Mouse (Mus musculus): Measurements from ENCODE around the gene Wasf2. TPM values are rescaled to one million over a fixed set of nuclear protein-coding genes. Genes with fewer than 3 reads are reported as not detected.
A peak's percentile ranks its signal among the peaks of the same experiment; 100 is the strongest.

The Wasf2 gene
- polyA plus RNA-seq, 1 experiment from 2014 or later = 190 TPM

DNA sequence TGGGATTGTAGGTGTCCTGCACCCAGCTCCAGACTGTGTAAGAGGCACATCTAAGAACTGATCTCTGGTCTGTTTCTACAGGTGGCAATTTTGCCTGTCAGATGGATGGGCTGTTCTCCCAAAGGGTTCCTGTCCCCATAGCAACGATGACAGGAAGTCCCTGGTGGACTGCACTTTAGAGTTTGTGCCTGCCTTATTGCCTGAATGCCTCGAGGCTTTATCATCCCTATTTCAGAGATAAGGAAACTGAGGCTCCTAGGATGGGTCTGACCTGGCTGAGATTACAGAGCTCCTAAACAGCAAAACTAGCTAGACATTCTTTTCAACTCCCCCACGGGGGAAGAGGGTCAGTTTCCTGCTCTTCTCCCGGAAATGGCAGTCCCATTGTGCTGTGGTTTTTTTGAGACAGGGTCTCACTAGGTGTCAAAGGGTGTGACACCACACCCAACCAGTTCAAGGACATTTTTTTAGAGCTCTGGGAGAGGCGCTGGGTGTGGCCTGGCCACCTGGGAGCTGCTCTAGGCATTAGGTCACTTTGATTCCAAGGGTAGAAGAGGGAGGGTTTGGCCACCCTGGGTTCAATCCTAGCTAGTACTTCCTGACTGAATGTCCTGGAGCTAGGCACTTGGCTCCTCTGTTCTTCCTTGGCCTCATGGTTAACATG, 8.2 kb upstream of the Wasf2 start:
- DNase-seq (ENCODE audit: low spot score) = no peak

DNA sequence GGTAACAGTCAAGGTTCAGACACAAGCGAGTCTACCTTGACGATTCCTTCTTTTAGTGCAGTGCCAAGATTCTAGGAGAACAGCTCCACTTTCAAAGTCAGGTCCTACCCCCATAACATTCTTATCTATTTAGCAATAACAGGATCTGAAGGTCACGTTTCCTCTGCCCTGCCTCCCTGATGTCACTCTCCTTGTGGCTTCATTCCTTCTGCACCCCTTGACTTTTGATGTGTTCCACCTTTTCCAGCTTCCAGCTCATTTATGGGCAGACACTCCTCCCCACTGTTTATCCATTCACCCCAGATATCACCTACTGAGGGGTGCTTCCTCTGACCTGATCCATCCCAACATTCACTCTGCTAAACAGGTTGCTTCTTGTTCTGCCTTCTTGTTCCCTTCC, 3.2 kb upstream of the Wasf2 start:
- DNase-seq (ENCODE audit: low spot score) = no peak

GRCm38 (mm10) chr4:133127894-133128293, 2.4 kb upstream of the Wasf2 start:
- no peak for DNase-seq (ENCODE audit: low spot score)

DNA sequence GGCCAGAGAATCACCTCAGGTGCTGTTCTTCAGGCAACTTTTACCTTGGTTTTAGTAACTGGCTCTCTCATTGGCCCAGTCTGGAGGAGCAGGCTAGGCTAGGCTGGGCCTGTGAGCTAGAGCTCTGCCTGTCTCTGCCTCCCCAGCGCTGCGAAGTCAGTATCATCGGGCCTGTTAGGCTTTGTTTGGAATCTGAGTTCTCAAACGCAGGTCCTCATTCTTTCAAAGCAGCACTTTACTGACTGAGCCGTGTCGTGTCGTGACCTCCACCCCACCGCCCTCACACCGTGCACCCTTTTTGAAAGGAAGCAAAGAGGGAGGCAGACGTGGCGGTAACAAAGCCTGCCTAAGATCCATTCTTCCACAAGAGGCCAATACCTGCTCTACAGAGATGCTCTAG, 914 bp upstream of the Wasf2 start:
- no peak for DNase-seq (ENCODE audit: low spot score)

GRCm38 (mm10) chr4:133130890-133131741, 811 bp downstream of the Wasf2 start:
- DNase-seq (ENCODE audit: low spot score) = peak; percentile 51

- peak; percentile 61 for DNase-seq (ENCODE audit: low spot score)
Observed at GRCm38 (mm10) chr4:133132027-133132426, 1.7 kb downstream of the Wasf2 start.

GRCm38 (mm10) chr4:133136946-133137345, 6.6 kb downstream of the Wasf2 start:
- DNase-seq (ENCODE audit: low spot score) = no peak

DNA sequence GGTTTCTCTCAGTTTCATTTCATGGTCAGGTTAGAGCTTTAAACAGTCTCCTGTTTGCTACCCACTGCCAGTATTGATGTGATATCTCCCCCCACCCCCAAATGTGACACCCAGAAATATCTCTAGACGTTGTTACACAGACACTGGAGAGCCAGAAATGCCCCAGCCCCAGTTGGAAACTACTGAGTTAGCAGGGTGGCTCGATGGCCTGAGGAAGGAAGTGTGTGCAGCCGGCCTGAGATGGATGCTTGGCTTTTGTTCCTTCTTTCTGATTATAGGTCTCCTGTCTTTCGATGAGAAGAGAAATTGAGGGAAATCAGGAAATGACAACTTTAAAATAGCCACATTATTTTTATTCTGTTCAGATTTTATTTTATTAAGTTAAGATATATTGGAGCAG, 8.7 kb downstream of the Wasf2 start:
- no peak for DNase-seq (ENCODE audit: low spot score)

DNA sequence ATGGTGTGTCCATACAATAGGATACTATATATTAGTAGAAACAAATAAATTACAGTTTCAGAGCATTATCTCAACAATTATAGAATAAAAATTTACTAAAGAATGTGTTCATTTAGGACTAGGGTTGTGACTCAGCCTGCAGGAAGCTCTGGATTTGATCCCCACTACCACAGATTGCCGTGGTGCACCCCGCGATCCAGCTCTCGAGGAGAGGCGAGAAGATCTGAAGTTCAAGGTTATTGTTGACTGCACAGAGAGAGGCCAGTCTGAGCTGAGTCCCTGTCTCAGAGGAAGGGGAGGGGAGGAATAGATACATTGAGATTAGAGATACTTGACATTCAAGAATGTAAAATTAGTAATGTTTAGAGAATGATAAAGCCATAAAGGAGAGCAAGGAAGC, 24.7 kb downstream of the Wasf2 start:
- DNase-seq (ENCODE audit: low spot score) = no peak

- DNase-seq (ENCODE audit: low spot score) = no peak
Observed at GRCm38 (mm10) chr4:133155726-133156125, 25.4 kb downstream of the Wasf2 start.

DNA sequence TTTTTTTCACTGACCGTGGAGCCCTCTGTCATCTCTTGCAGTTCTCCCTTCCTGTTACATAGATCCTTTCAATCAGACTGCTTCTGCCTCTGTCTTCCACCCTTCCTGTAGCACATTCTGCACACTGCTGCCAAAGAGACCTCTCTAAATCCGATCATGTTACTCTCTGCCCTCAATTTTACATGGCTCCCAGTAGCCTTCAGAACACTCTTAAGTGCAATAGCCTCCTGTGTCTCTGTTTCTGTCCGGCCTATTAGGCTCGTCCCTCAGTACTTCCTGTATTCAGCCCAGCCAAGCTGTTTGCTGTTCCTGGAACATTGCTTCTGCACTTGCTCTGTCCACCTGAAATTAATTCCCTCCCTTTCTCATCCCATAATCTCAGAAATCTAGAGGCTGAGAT, 26.1 kb downstream of the Wasf2 start:
- DNase-seq (ENCODE audit: low spot score) = no peak

- no peak for DNase-seq (ENCODE audit: low spot score)
Observed at GRCm38 (mm10) chr4:133156831-133157230, 26.5 kb downstream of the Wasf2 start.

- DNase-seq (ENCODE audit: low spot score) = peak; percentile 61
Observed at GRCm38 (mm10) chr4:133159127-133159526, 28.8 kb downstream of the Wasf2 start.

- no peak for DNase-seq (ENCODE audit: low spot score)
Observed at GRCm38 (mm10) chr4:133159646-133160045, 29.3 kb downstream of the Wasf2 start.

DNA sequence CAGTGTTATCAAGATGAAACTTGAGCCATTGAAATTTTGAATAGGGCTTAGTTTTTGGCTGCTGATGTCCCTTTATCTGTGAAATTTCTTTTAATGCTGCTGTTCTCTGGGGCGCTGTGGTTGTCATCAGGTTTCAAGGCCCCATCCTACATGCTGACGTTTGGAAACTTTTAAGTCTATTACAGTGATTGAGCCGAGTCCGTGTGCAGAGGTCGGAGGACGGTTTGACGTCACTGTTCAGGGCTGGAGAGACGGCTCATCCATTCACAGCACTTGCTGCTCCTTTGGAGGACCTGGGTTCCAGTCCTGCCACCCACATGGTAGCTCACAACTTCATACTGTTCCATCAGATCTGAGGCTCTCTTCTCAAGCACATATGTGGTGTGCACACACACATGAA, 29.9 kb downstream of the Wasf2 start:
- DNase-seq (ENCODE audit: low spot score) = no peak

DNA sequence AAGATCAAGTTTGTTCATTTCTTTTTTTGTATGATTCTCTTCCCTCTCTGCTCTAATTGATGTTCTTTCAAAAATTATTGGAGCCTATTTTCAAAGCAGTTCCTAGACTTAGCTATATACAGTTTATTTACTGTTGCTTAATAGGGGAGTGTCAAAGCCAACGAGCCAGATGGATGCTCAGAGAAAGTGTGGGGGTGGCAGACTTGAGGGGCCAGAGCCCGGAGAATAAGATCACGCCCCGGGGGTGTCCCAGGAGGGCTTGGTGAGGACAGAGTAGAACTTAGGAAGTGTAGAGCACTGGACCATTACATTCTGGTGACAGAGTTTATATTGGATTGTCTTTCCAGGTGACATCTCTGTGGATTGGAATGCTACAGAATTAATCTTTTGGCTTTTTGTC, 30.5 kb downstream of the Wasf2 start:
- DNase-seq (ENCODE audit: low spot score) = no peak

DNA sequence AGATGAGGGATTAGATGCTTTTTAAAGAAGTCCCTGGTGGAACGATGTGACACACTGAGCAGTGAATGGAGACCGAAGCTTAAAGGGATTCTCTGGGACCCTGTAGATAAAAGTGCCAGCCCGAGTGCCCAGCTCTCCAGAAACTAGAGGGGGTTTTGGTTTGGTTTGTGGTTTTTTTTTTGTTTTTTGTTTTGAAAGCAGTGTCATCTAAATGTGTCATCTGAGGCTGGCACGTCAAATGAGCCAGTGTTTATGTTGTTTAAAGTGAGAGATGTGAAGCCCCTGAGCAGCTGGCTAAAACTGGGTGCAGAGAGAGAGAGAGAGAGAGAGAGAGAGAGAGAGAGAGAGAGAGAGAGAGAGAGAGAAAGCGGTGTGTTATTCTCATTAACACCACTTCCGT, 31.9 kb downstream of the Wasf2 start:
- peak; percentile 78 for DNase-seq (ENCODE audit: low spot score)

- DNase-seq (ENCODE audit: low spot score) = no peak
Observed at GRCm38 (mm10) chr4:133166773-133167172, 36.5 kb downstream of the Wasf2 start.

- DNase-seq (ENCODE audit: low spot score) = peak; percentile 74
Observed at GRCm38 (mm10) chr4:133169237-133170055, 39.1 kb downstream of the Wasf2 start.

DNA sequence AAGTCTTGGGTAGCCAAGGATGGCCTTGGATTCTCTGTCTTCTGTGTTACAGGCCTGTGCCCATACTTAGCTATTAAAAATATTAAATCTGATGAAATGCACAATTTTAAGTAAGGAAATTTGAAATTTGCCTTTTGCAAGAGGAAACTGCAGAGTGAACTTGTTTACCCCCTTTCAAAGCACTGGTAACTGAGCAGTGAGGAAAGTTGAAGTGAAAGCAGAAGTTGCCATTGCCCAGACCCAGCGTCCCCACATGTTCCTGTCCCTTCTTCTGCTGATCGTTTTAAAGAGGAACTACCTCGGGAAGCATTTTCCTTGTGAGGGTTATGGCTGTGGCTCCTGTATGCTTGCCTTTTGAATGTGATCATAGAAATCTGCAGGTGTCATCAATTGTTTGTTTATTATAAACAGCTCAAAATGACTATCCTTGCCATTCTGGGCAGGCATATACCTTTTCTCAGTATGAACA, 39.8 kb downstream of the Wasf2 start:
- no peak for DNase-seq (ENCODE audit: low spot score)

GRCm38 (mm10) chr4:133170616-133171015, 40.3 kb downstream of the Wasf2 start:
- no peak for DNase-seq (ENCODE audit: low spot score)

- DNase-seq (ENCODE audit: low spot score) = no peak
Observed at GRCm38 (mm10) chr4:133172451-133172850, 42.1 kb downstream of the Wasf2 start.
